In genomic region chr2:74704999-74705466, GRCm38 (mm10) we compare ENCODE assay signal across 8 mouse cellular contexts. TPM values are rescaled to one million over a fixed set of nuclear protein-coding genes. Genes with fewer than 3 reads are reported as not detected.
A peak's percentile ranks its signal among the peaks of the same experiment; 100 is the strongest.
DNase-seq lines count a peak whose midpoint lies in the region; ATAC-seq lines count a peak whose summit lies in the region.

No protein-coding gene starts in this region.

- peak overlapping the region; percentile 36 for H3K4me3 ChIP-seq in hindbrain, embryonic 12.5 days
- H3K4me3 ChIP-seq in liver, embryonic 13.5 days (replicated peaks): peak overlapping the region; percentile 50

- H3K4me2 ChIP-seq in hindbrain, embryonic 12.5 days (replicated peaks): peak overlapping the region; percentile 60
- peak overlapping the region; percentile 61 for H3K4me2 ChIP-seq in liver, embryonic 13.5 days

- WGBS in hindbrain, embryonic 12.5 days: under 1% methylated on average over 60 of the region's 66 CpGs
- 0% methylated on average over 25 of the region's 66 CpGs for WGBS in liver, embryonic 13.5 days (ENCODE audit: insufficient replicate concordance)

- peak overlapping the region; percentile 49; the same call in 1 of the 2 replicates for H3K9ac ChIP-seq in hindbrain, embryonic 12.5 days
- H3K9ac ChIP-seq in liver, embryonic 13.5 days: no peak overlapping the region

- peaks cover 11% of the 10 kb centered on the region for H3K4me1 ChIP-seq in hindbrain, embryonic 12.5 days
- peaks cover 13% of the 10 kb centered on the region for H3K4me1 ChIP-seq in liver, embryonic 13.5 days (replicated peaks)

- no peaks in the 10 kb centered on the region for H3K9me3 ChIP-seq in hindbrain, embryonic 12.5 days (replicated peaks)
- H3K9me3 ChIP-seq in liver, embryonic 13.5 days (replicated peaks): no peaks in the 10 kb centered on the region

- DNase-seq in heart, adult 11 months: peak; percentile 94
- no peak for DNase-seq in heart, postnatal 10 days
- DNase-seq in adrenal gland, adult 2 months: peak; percentile 81
- no peak for DNase-seq in liver, embryonic 13.5 days
- no peak for DNase-seq in natural killer cell, adult 2 months (ENCODE audit: low spot score in 2 of 2)
- DNase-seq in left cerebral cortex, postnatal 4 days: no peak
- DNase-seq in adipocyte (ENCODE audit: low spot score): no peak

- ATAC-seq in hindbrain, embryonic 12.5 days (ENCODE audit: low FRiP score): 0 out of 2 replicates have a peak, but pooled peaks have one; percentile 24
- no peak for ATAC-seq in liver, embryonic 13.5 days (ENCODE audit: low read depth)

- H3K27me3 ChIP-seq in hindbrain, embryonic 12.5 days: peaks cover 89% of the 10 kb centered on the region
- peaks cover 99% of the 10 kb centered on the region for H3K27me3 ChIP-seq in liver, embryonic 13.5 days

- H3K36me3 ChIP-seq in hindbrain, embryonic 12.5 days: no peaks in the 10 kb centered on the region
- H3K36me3 ChIP-seq in liver, embryonic 13.5 days: no peaks in the 10 kb centered on the region

- H3K27ac ChIP-seq in hindbrain, embryonic 12.5 days: no peak overlapping the region
- no peak overlapping the region for H3K27ac ChIP-seq in liver, embryonic 13.5 days

- intact Hi-C loops in heart, postnatal 10 days (cut with DNase I): loop anchor here (5.0 to 10.0 kb wide), 2 partner anchors 447 to 1080 kb away; no protein-coding TSS in a partner anchor
- intact Hi-C loops in left cerebral cortex, postnatal 4 days (cut with DNase I): loop anchor here (5.0 kb wide), 1 partner anchor 432 kb away; no protein-coding TSS in a partner anchor

RNA-seq across cellular contexts. Expression of gene Hoxd8, which starts 0.6 kb away (rescaled TPM):
- 1 to 10 TPM; 1.9 to 2.5 TPM for total RNA-seq in heart, postnatal 10 days (2021)
- total RNA-seq in adrenal gland, adult 2 months (2021): 10 to 100 TPM; 27.9 to 34.7 TPM
- 19.7 and 52.7 TPM in 2 replicates for polyA plus RNA-seq in adrenal gland, adult 2 months (2012; rRNA removed)
- polyA plus RNA-seq in hindbrain, embryonic 12.5 days (2016; fragmentation: Nextera tagmentation; extraction: Ambion mirVana): 0.14 and 0.46 TPM in 2 replicates
- 0.08 and 0.10 TPM in 2 replicates for polyA plus RNA-seq in liver, embryonic 13.5 days (2015; fragmentation: Nextera tagmentation; extraction: Ambion mirVana)
- under 1 TPM; 0.22 to 0.76 TPM for total RNA-seq in left cerebral cortex, postnatal 4 days (2021)

RNA-seq across cellular contexts. Expression of gene Hoxd3, which starts 6.7 kb away (rescaled TPM):
- total RNA-seq in heart, postnatal 10 days (2021): not detected
- 1 to 10 TPM in 1 of 2 experiments, under 1 TPM in 1; 0.62 to 1.0 TPM for total RNA-seq in adrenal gland, adult 2 months (2021)
- 10.6 and 11.1 TPM in 2 replicates for polyA plus RNA-seq in adrenal gland, adult 2 months (2012; rRNA removed)
- polyA plus RNA-seq in hindbrain, embryonic 12.5 days (2016; fragmentation: Nextera tagmentation; extraction: Ambion mirVana): 69.6 and 83.5 TPM in 2 replicates
- polyA plus RNA-seq in liver, embryonic 13.5 days (2015; fragmentation: Nextera tagmentation; extraction: Ambion mirVana): 0.10 and 0.16 TPM in 2 replicates
- total RNA-seq in left cerebral cortex, postnatal 4 days (2021): not detected

RNA-seq across cellular contexts. Expression of gene Hoxd4, which starts 6.7 kb away (rescaled TPM):
- under 1 TPM; 0.55 to 0.57 TPM for total RNA-seq in heart, postnatal 10 days (2021)
- 10 to 100 TPM; 16.7 to 19.3 TPM for total RNA-seq in adrenal gland, adult 2 months (2021)
- 72.3 and 92.5 TPM in 2 replicates for polyA plus RNA-seq in adrenal gland, adult 2 months (2012; rRNA removed)
- 3.6 and 4.6 TPM in 2 replicates for polyA plus RNA-seq in hindbrain, embryonic 12.5 days (2016; fragmentation: Nextera tagmentation; extraction: Ambion mirVana)
- polyA plus RNA-seq in liver, embryonic 13.5 days (2015; fragmentation: Nextera tagmentation; extraction: Ambion mirVana): not detected in 2 replicates
- not detected for total RNA-seq in left cerebral cortex, postnatal 4 days (2021)

RNA-seq across cellular contexts. Expression of gene Hoxd9, which starts 7.5 kb away (rescaled TPM):
- under 1 TPM; 0.19 to 0.22 TPM for total RNA-seq in heart, postnatal 10 days (2021)
- 1 to 10 TPM; 3.3 to 7.8 TPM for total RNA-seq in adrenal gland, adult 2 months (2021)
- 6.5 and 9.0 TPM in 2 replicates for polyA plus RNA-seq in adrenal gland, adult 2 months (2012; rRNA removed)
- 0.10 TPM in 1 of 2 replicates, not detected in the other for polyA plus RNA-seq in hindbrain, embryonic 12.5 days (2016; fragmentation: Nextera tagmentation; extraction: Ambion mirVana)
- polyA plus RNA-seq in liver, embryonic 13.5 days (2015; fragmentation: Nextera tagmentation; extraction: Ambion mirVana): not detected in 2 replicates
- total RNA-seq in left cerebral cortex, postnatal 4 days (2021): not detected

RNA-seq across cellular contexts. Expression of gene Hoxd10, which starts 13.3 kb away (rescaled TPM):
- total RNA-seq in heart, postnatal 10 days (2021): not detected
- total RNA-seq in adrenal gland, adult 2 months (2021): not detected
- polyA plus RNA-seq in adrenal gland, adult 2 months (2012; rRNA removed): not detected in 2 replicates
- not detected in 2 replicates for polyA plus RNA-seq in hindbrain, embryonic 12.5 days (2016; fragmentation: Nextera tagmentation; extraction: Ambion mirVana)
- polyA plus RNA-seq in liver, embryonic 13.5 days (2015; fragmentation: Nextera tagmentation; extraction: Ambion mirVana): not detected in 2 replicates
- total RNA-seq in left cerebral cortex, postnatal 4 days (2021): not detected

Comparison
In these comparisons a context has a peak if more than half of its experiments do, and no peak if none do; other contexts are left out.
1. DNase-seq: peak in heart, adult 11 months (single experiment) and adrenal gland, adult 2 months (single experiment); none in heart, postnatal 10 days (0 of 2), liver, embryonic 13.5 days (single experiment), natural killer cell, adult 2 months (0 of 2), left cerebral cortex, postnatal 4 days (single experiment) and adipocyte (single experiment).
2. RNA of gene Hoxd8, which starts 0.6 kb away (total RNA-seq): 27.9 to 34.7 TPM in adrenal gland, adult 2 months; 1.9 to 2.5 TPM in heart, postnatal 10 days and 0.22 to 0.76 TPM in left cerebral cortex, postnatal 4 days; every median in the first group is over 4 times any median in the second.
3. RNA of gene Hoxd4, which starts 6.7 kb away (total RNA-seq): 16.7 to 19.3 TPM in adrenal gland, adult 2 months; 0.55 to 0.57 TPM in heart, postnatal 10 days and not detected in left cerebral cortex, postnatal 4 days; every median in the first group is over 10 times any median in the second.